Mouse (Mus musculus) kidney, adult 2 months (tissue): Measurements from ENCODE around the gene Gm10024.

Experiments
- CTCF ChIP-seq: fragments of 200-500 bp; conservative IDR thresholded peaks from 2 replicates; pipeline ENCODE4 v1.5.1; 2011; ENCODE audit warnings: low read depth, mild to moderate bottlenecking, control low read depth, low read length, moderate library complexity, mixed read lengths; ENCODE audit not compliant: insufficient read depth, insufficient read length
- POLR2A ChIP-seq: fragments of 200-500 bp; IDR thresholded peaks from one replicate; pipeline ENCODE4 v1.6.1; 2011; ENCODE audit warnings: low read depth, low read length, control low read depth

GRCm38 (mm10) chr10:77670710-77671109 lies 40.5 kb upstream of the Gm10024 start:
- TF ChIP-seq CTCF, result no peak
- no peak for TF ChIP-seq POLR2A
